Mouse (Mus musculus) liver, embryonic 12.5 days (tissue): ENCODE data around the gene Susd1. TPM values are rescaled to one million over a fixed set of nuclear protein-coding genes. Genes with fewer than 3 reads are reported as not detected.
A peak's percentile ranks its signal among the peaks of the same experiment; 100 is the strongest.

Experiments
- ATAC-seq: fragments of 200-750 bp; cut with Nextera tagmentation; 2 replicates; pipeline ENCODE4 v1.8.0; 2017; ENCODE audit warnings: moderate number of reproducible peaks, mild to moderate bottlenecking, moderate library complexity
- H3K27ac ChIP-seq: fragments of 300-500 bp; sonication (generic); 2 replicates; pipeline ENCODE4 v1.5.1; 2016; ENCODE audit warnings: mild to moderate bottlenecking
- H3K27me3 ChIP-seq: fragments of 300-500 bp; sonication (generic); replicated peaks from 2 replicates; pipeline ENCODE4 v1.6.1; 2016; ENCODE audit warnings: mild to moderate bottlenecking, moderate library complexity
- H3K36me3 ChIP-seq: fragments of 300-500 bp; sonication (generic); 2 replicates; pipeline ENCODE4 v1.6.1; 2016; ENCODE audit warnings: mild to moderate bottlenecking, moderate library complexity
- H3K4me1 ChIP-seq: fragments of 300-500 bp; sonication (generic); 2 replicates; pipeline ENCODE4 v1.6.1; 2016
- H3K4me2 ChIP-seq: fragments of 300-500 bp; sonication (generic); 2 replicates; pipeline ENCODE4 v1.6.1; 2016; ENCODE audit warnings: mild to moderate bottlenecking, moderate library complexity
- H3K4me3 ChIP-seq: fragments of 300-500 bp; sonication (generic); 2 replicates; pipeline ENCODE4 v1.5.1; 2016; ENCODE audit warnings: mild to moderate bottlenecking, moderate library complexity
- H3K9ac ChIP-seq: fragments of 300-500 bp; sonication (generic); 2 replicates; pipeline ENCODE4 v1.6.1; 2016; ENCODE audit warnings: mild to moderate bottlenecking, moderate library complexity
- H3K9me3 ChIP-seq: fragments of 300-500 bp; sonication (generic); replicated peaks from 2 replicates; pipeline ENCODE4 v1.6.1; 2016; ENCODE audit warnings: mild to moderate bottlenecking, moderate library complexity
- WGBS: fragments of 180-500 bp; shearing (Covaris S2); methylation state at CpG from one replicate; pipeline ENCODE4 v1.1.7; 2016; ENCODE audit not compliant: insufficient replicate concordance; 5-methylcytosine and 5-hydroxymethylcytosine counted together
- polyA plus RNA-seq: library from polyadenylated mRNA; unstranded; fragments of >200 nt; fragmentation: Nextera tagmentation; extraction: Ambion mirVana; gene quantifications from 2 replicates; pipeline ENCODE4 v1.2.1, GENCODE M21; 2016

Gene Susd1
- polyA plus RNA-seq, 1 experiment from 2014 or later, result 16.1 TPM

GRCm38 (mm10) chr4:59450906-59451305, 12.5 kb upstream of the Susd1 start:
- H3K27me3 ChIP-seq, result no peaks in the 10 kb centered on the region
- H3K4me2 ChIP-seq, result no peak overlapping the region
- no peak overlapping the region for H3K4me3 ChIP-seq
- ATAC-seq, result no peak
- H3K27ac ChIP-seq, result no peak overlapping the region
- WGBS, result 85% methylated on average over 3 of the region's 3 CpGs
- H3K36me3 ChIP-seq, result no peaks in the 10 kb centered on the region
- H3K4me1 ChIP-seq, result peaks cover 13% of the 10 kb centered on the region; the same call in 1 of the 2 replicates
- H3K9me3 ChIP-seq, result 0 out of 2 replicates have a peak, but pooled peaks cover 5% of the 10 kb centered on the region
- H3K9ac ChIP-seq, result no peak overlapping the region

- Histone ChIP-seq H3K4me3 (no peak overlapping the region), H3K27me3 (no peaks in the 10 kb centered on the region), H3K27ac (no peak overlapping the region), H3K4me2 (no peak overlapping the region), H3K36me3 (no peaks in the 10 kb centered on the region), H3K9ac (no peak overlapping the region), H3K4me1 (peaks cover 18% of the 10 kb centered on the region), H3K9me3 (0 out of 2 replicates have a peak, but pooled peaks cover 5% of the 10 kb centered on the region)
- no peak for ATAC-seq
- 66% methylated on average over 6 of the region's 6 CpGs for WGBS
Observed at GRCm38 (mm10) chr4:59450234-59450854, 11.9 kb upstream of the Susd1 start.

DNA sequence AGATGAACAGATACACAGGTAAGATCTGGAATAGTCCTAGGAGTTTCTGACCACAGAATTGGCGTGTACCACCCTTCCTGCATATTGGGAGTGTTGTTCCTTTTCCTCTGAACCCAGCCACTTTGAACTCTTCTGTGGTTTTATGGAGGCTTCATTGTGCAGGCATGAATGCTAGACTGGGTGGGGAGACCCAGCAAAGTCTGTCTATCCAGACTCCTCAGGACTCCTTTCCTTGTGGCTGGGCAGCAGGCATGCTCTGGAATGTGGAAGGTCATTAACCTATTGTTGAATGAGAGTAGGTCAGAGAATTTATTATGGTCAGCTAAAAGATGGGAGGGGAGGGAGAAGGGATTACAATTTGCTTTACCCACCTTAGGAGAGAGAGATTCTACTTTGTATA, 8.9 kb upstream of the Susd1 start:
- no peak overlapping the region for H3K4me3 ChIP-seq
- 0 out of 2 replicates have a peak, but pooled peaks cover 5% of the 10 kb centered on the region for H3K9me3 ChIP-seq
- no peak overlapping the region for H3K9ac ChIP-seq
- H3K27me3 ChIP-seq, result no peaks in the 10 kb centered on the region
- WGBS, result 61% methylated on average over 1 of the region's 1 CpGs
- H3K27ac ChIP-seq, result no peak overlapping the region
- peaks cover 31% of the 10 kb centered on the region for H3K4me1 ChIP-seq
- no peaks in the 10 kb centered on the region for H3K36me3 ChIP-seq
- H3K4me2 ChIP-seq, result no peak overlapping the region
- no peak for ATAC-seq

GRCm38 (mm10) chr4:59445516-59445915, 7.1 kb upstream of the Susd1 start:
- H3K4me1 ChIP-seq, result peaks cover 40% of the 10 kb centered on the region
- H3K9me3 ChIP-seq, result 0 out of 2 replicates have a peak, but pooled peaks cover 5% of the 10 kb centered on the region
- ATAC-seq, result peak; percentile 38; the same call in 1 of the 2 replicates
- WGBS, result 22% methylated on average over 6 of the region's 6 CpGs
- no peaks in the 10 kb centered on the region for H3K27me3 ChIP-seq
- H3K36me3 ChIP-seq, result no peaks in the 10 kb centered on the region
- 0 out of 2 replicates have a peak overlapping the region, but pooled peaks have one; percentile 12 for H3K27ac ChIP-seq
- 0 out of 2 replicates have a peak overlapping the region, but pooled peaks have one; percentile 15 for H3K4me2 ChIP-seq
- no peak overlapping the region for H3K9ac ChIP-seq
- no peak overlapping the region for H3K4me3 ChIP-seq

GRCm38 (mm10) chr4:59444994-59445393, 6.6 kb upstream of the Susd1 start:
- Histone ChIP-seq H3K4me2 (no peak overlapping the region), H3K27me3 (no peaks in the 10 kb centered on the region), H3K4me3 (no peak overlapping the region), H3K9ac (no peak overlapping the region), H3K9me3 (0 out of 2 replicates have a peak, but pooled peaks cover 5% of the 10 kb centered on the region), H3K36me3 (no peaks in the 10 kb centered on the region), H3K27ac (no peak overlapping the region), H3K4me1 (peaks cover 41% of the 10 kb centered on the region)
- no peak for ATAC-seq
- WGBS, result 41% methylated on average over 3 of the region's 3 CpGs

GRCm38 (mm10) chr4:59444085-59444484, 5.7 kb upstream of the Susd1 start:
- H3K4me2 ChIP-seq, result no peak overlapping the region
- H3K9ac ChIP-seq, result no peak overlapping the region
- H3K9me3 ChIP-seq, result 0 out of 2 replicates have a peak, but pooled peaks cover 5% of the 10 kb centered on the region
- H3K4me1 ChIP-seq, result peaks cover 50% of the 10 kb centered on the region
- no peaks in the 10 kb centered on the region for H3K36me3 ChIP-seq
- H3K4me3 ChIP-seq, result no peak overlapping the region
- no peak for ATAC-seq
- WGBS, result 47% methylated on average over 4 of the region's 4 CpGs
- no peak overlapping the region for H3K27ac ChIP-seq
- H3K27me3 ChIP-seq, result no peaks in the 10 kb centered on the region

DNA sequence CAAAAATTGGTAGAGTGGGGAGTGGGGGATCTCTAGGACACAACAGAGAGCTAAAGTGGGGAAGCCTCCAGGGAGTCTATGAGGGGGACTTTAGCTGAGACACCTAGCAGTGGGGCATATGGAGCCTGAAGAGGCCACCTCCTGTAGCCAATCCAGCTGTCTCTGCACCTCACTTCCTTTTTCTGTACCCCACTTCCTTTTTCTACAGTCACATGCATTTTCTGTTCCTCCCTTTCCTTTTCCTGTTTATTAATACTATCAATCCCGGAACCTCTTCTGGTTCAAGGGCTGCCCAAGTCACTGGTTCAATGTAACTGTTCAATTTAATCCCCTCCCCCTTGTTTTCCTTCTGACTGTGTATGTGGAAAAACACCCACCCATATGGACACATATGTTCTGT, 2.8 kb upstream of the Susd1 start:
- peak overlapping the region; percentile 92 for H3K27ac ChIP-seq
- 43% methylated on average over 1 of the region's 1 CpGs for WGBS
- peaks cover 1% of the 10 kb centered on the region; the same call in 1 of the 2 replicates for H3K36me3 ChIP-seq
- no peak for ATAC-seq
- H3K4me1 ChIP-seq, result peaks cover 75% of the 10 kb centered on the region
- H3K4me2 ChIP-seq, result no peak overlapping the region
- no peak overlapping the region for H3K4me3 ChIP-seq
- no peak overlapping the region for H3K9ac ChIP-seq
- H3K27me3 ChIP-seq, result no peaks in the 10 kb centered on the region
- no peaks in the 10 kb centered on the region for H3K9me3 ChIP-seq

GRCm38 (mm10) chr4:59439960-59440359, 1.5 kb upstream of the Susd1 start:
- WGBS, result 8% methylated on average over 2 of the region's 2 CpGs
- Histone ChIP-seq H3K27ac (peak overlapping the region; percentile 92), H3K9me3 (no peaks in the 10 kb centered on the region), H3K9ac (peak overlapping the region; percentile 89; the same call in 1 of the 2 replicates), H3K36me3 (peaks cover 5% of the 10 kb centered on the region; the same call in 1 of the 2 replicates), H3K4me3 (no peak overlapping the region), H3K4me1 (peaks cover 76% of the 10 kb centered on the region), H3K27me3 (no peaks in the 10 kb centered on the region), H3K4me2 (peak overlapping the region; percentile 100)
- ATAC-seq, result peak; percentile 70

DNA sequence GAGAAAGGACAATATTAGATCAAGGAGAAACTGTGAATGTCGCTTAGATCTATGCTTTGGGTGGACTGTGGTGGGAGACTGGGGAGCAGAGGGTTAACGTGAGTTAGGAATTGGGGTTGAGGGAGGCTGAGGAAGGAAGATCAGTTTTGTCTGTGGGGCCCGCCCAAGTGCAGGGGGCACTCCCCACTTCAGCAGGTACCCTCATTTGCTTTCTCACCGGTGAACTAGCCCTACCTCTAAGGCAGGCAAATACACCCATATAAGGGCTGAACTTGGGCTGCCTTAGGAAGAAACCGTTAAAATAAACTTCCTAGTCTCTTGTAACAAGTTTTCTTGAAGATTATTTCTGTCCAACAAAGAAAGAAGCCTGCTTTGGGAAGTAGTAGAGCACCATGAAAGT, 608 bp upstream of the Susd1 start:
- peaks cover 76% of the 10 kb centered on the region for H3K4me1 ChIP-seq
- H3K9me3 ChIP-seq, result no peaks in the 10 kb centered on the region

GRCm38 (mm10) chr4:59435951-59436350, 2.5 kb downstream of the Susd1 start:
- Histone ChIP-seq H3K4me2 (no peak overlapping the region; the same call in 1 of the 2 replicates), H3K36me3 (peaks cover 5% of the 10 kb centered on the region; the same call in 1 of the 2 replicates), H3K4me1 (peaks cover 94% of the 10 kb centered on the region), H3K9ac (no peak overlapping the region), H3K4me3 (no peak overlapping the region), H3K27ac (peak overlapping the region; percentile 92), H3K27me3 (no peaks in the 10 kb centered on the region), H3K9me3 (no peaks in the 10 kb centered on the region)
- ATAC-seq, result no peak
- 44% methylated on average over 4 of the region's 4 CpGs for WGBS

More for the DNA sequence above, 608 bp upstream of the Susd1 start:
- Histone ChIP-seq H3K9ac (peak overlapping the region; percentile 89), H3K4me3 (peak overlapping the region; percentile 74), H3K27me3 (no peaks in the 10 kb centered on the region), H3K4me2 (peak overlapping the region; percentile 100), H3K36me3 (peaks cover 5% of the 10 kb centered on the region; the same call in 1 of the 2 replicates), H3K27ac (peak overlapping the region; percentile 92)
- 2% methylated on average over 5 of the region's 5 CpGs for WGBS
- no peak for ATAC-seq

GRCm38 (mm10) chr4:59434039-59434438, 4.4 kb downstream of the Susd1 start:
- H3K4me2 ChIP-seq, result no peak overlapping the region
- H3K4me1 ChIP-seq, result peaks cover 89% of the 10 kb centered on the region
- H3K36me3 ChIP-seq, result peaks cover 5% of the 10 kb centered on the region; the same call in 1 of the 2 replicates
- no peak overlapping the region for H3K9ac ChIP-seq
- ATAC-seq, result no peak
- H3K9me3 ChIP-seq, result no peaks in the 10 kb centered on the region
- 54% methylated on average over 3 of the region's 3 CpGs for WGBS
- 0 out of 2 replicates have a peak overlapping the region, but pooled peaks have one; percentile 32 for H3K27ac ChIP-seq
- no peak overlapping the region for H3K4me3 ChIP-seq
- no peaks in the 10 kb centered on the region for H3K27me3 ChIP-seq

DNA sequence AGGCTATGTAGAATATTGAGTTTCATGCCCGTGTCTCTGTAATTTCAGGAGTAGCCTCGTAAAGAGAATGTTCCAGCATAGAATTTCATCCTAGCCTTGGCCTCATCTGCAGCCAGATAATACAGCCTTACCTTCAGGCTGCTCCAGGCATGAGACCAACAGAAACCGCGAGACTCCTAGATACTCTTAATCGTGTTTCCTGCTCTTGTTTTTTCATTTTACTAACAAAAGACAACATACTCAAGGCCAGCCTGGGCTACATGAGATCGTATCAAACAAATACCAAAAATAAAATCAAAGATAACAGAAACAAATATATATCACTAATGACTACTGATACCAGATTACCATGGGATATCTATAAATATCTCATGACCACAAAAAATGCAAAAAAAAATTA, 9.3 kb downstream of the Susd1 start:
- 54% methylated on average over 6 of the region's 6 CpGs for WGBS
- Histone ChIP-seq H3K27ac (no peak overlapping the region), H3K4me2 (no peak overlapping the region), H3K27me3 (no peaks in the 10 kb centered on the region), H3K36me3 (peaks cover 24% of the 10 kb centered on the region), H3K4me3 (no peak overlapping the region), H3K4me1 (peaks cover 53% of the 10 kb centered on the region), H3K9ac (no peak overlapping the region), H3K9me3 (no peaks in the 10 kb centered on the region)
- no peak for ATAC-seq
